Mouse (Mus musculus): ENCODE data around the gene Cfap77. TPM values are rescaled to one million over a fixed set of nuclear protein-coding genes. Genes with fewer than 3 reads are reported as not detected.

Cfap77 gene
- polyA plus RNA-seq, 1 experiment, result 0.25 TPM

GRCm38 (mm10) chr2:28911331-28912038 is 143.4 kb downstream of the Cfap77 start:
- Histone ChIP-seq H3K9me3 (no peaks in the 10 kb centered on the region), H3K27me3 (replicated peaks) (peaks cover 97% of the 10 kb centered on the region), H3K36me3 (replicated peaks; ENCODE audit: low read length) (peaks cover 6% of the 10 kb centered on the region), H3K4me3 (replicated peaks) (no peak overlapping the region), H3K4me1 (peaks cover 31% of the 10 kb centered on the region)
- no peak for TF ChIP-seq GATA1 (IDR thresholded peaks at IDR 0.05; ENCODE audit: borderline replicate concordance, low read length)
- no peak for TF ChIP-seq FLI1 (IDR thresholded peaks at IDR 0.05; ENCODE audit: low read length)

GRCm38 (mm10) chr2:28910877-28911276 is 144.0 kb downstream of the Cfap77 start:
- H3K36me3 ChIP-seq (replicated peaks; ENCODE audit: low read length), result peaks cover 10% of the 10 kb centered on the region
- H3K4me1 ChIP-seq, result peaks cover 27% of the 10 kb centered on the region
- peaks cover 92% of the 10 kb centered on the region for H3K27me3 ChIP-seq (replicated peaks)
- no peaks in the 10 kb centered on the region for H3K9me3 ChIP-seq
- H3K4me3 ChIP-seq (replicated peaks), result no peak overlapping the region
- TF ChIP-seq GATA1 (IDR thresholded peaks at IDR 0.05; ENCODE audit: borderline replicate concordance, low read length) (no peak), FLI1 (IDR thresholded peaks at IDR 0.05; ENCODE audit: low read length) (no peak)

- peaks cover 84% of the 10 kb centered on the region for H3K27me3 ChIP-seq (replicated peaks)
- peaks cover 18% of the 10 kb centered on the region for H3K36me3 ChIP-seq (replicated peaks; ENCODE audit: low read length)
- TF ChIP-seq FLI1 (IDR thresholded peaks at IDR 0.05; ENCODE audit: low read length), result no peak
- TF ChIP-seq GATA1 (IDR thresholded peaks at IDR 0.05; ENCODE audit: borderline replicate concordance, low read length), result no peak
- H3K4me3 ChIP-seq (replicated peaks), result no peak overlapping the region
- H3K4me1 ChIP-seq, result peaks cover 24% of the 10 kb centered on the region
- no peaks in the 10 kb centered on the region for H3K9me3 ChIP-seq
Measured at GRCm38 (mm10) chr2:28909818-28910710, 144.8 kb downstream of the Cfap77 start.

- TF ChIP-seq FLI1 (IDR thresholded peaks at IDR 0.05; ENCODE audit: low read length) (no peak), GATA1 (IDR thresholded peaks at IDR 0.05; ENCODE audit: borderline replicate concordance, low read length) (no peak)
- Histone ChIP-seq H3K27me3 (replicated peaks) (peaks cover 76% of the 10 kb centered on the region), H3K9me3 (no peaks in the 10 kb centered on the region), H3K36me3 (replicated peaks; ENCODE audit: low read length) (peaks cover 25% of the 10 kb centered on the region), H3K4me3 (replicated peaks) (no peak overlapping the region), H3K4me1 (peaks cover 24% of the 10 kb centered on the region)
Measured at GRCm38 (mm10) chr2:28909186-28909817, 145.6 kb downstream of the Cfap77 start.

- TF ChIP-seq GATA1 (IDR thresholded peaks at IDR 0.05; ENCODE audit: borderline replicate concordance, low read length) (no peak), FLI1 (IDR thresholded peaks at IDR 0.05; ENCODE audit: low read length) (no peak)
- H3K27me3 ChIP-seq (replicated peaks), result peaks cover 69% of the 10 kb centered on the region
Measured at GRCm38 (mm10) chr2:28908389-28909153, 146.3 kb downstream of the Cfap77 start.

GRCm38 (mm10) chr2:28907691-28908388 is 147.0 kb downstream of the Cfap77 start:
- no peak overlapping the region for H3K4me3 ChIP-seq (replicated peaks)
- TF ChIP-seq GATA1 (IDR thresholded peaks at IDR 0.05; ENCODE audit: borderline replicate concordance, low read length) (no peak), FLI1 (IDR thresholded peaks at IDR 0.05; ENCODE audit: low read length) (no peak)
- H3K27me3 ChIP-seq (replicated peaks), result peaks cover 61% of the 10 kb centered on the region
- peaks cover 40% of the 10 kb centered on the region for H3K36me3 ChIP-seq (replicated peaks; ENCODE audit: low read length)
- peaks cover 24% of the 10 kb centered on the region for H3K4me1 ChIP-seq
- no peaks in the 10 kb centered on the region for H3K9me3 ChIP-seq

More at GRCm38 (mm10) chr2:28908389-28909153, 146.3 kb downstream of the Cfap77 start:
- Histone ChIP-seq H3K4me1 (peaks cover 24% of the 10 kb centered on the region), H3K9me3 (no peaks in the 10 kb centered on the region), H3K4me3 (replicated peaks) (no peak overlapping the region), H3K36me3 (replicated peaks; ENCODE audit: low read length) (peaks cover 33% of the 10 kb centered on the region)

- Histone ChIP-seq H3K27me3 (replicated peaks) (peaks cover 39% of the 10 kb centered on the region), H3K36me3 (replicated peaks; ENCODE audit: low read length) (peaks cover 60% of the 10 kb centered on the region), H3K4me3 (replicated peaks) (no peak overlapping the region), H3K9me3 (no peaks in the 10 kb centered on the region), H3K4me1 (peaks cover 15% of the 10 kb centered on the region)
- TF ChIP-seq GATA1 (IDR thresholded peaks at IDR 0.05; ENCODE audit: borderline replicate concordance, low read length), result no peak
- TF ChIP-seq FLI1 (IDR thresholded peaks at IDR 0.05; ENCODE audit: low read length), result no peak
Measured at GRCm38 (mm10) chr2:28905561-28905960, 149.3 kb downstream of the Cfap77 start.

- H3K9me3 ChIP-seq, result no peaks in the 10 kb centered on the region
- H3K4me1 ChIP-seq, result peaks cover 15% of the 10 kb centered on the region
- TF ChIP-seq FLI1 (IDR thresholded peaks at IDR 0.05; ENCODE audit: low read length) (no peak), GATA1 (IDR thresholded peaks at IDR 0.05; ENCODE audit: borderline replicate concordance, low read length) (no peak)
- peaks cover 67% of the 10 kb centered on the region for H3K36me3 ChIP-seq (replicated peaks; ENCODE audit: low read length)
- H3K4me3 ChIP-seq (replicated peaks), result no peak overlapping the region
- H3K27me3 ChIP-seq (replicated peaks), result peaks cover 31% of the 10 kb centered on the region
Measured at GRCm38 (mm10) chr2:28904786-28905185, 150.1 kb downstream of the Cfap77 start.

All from megakaryocyte, embryonic 14.5 days (primary cell).